Mouse (Mus musculus) erythroblast, embryonic 14.5 days (primary cell): ENCODE results near the gene Naaa.

Experiments
- GATA1 ChIP-seq: IDR thresholded peaks from 2 replicates; pipeline ENCODE4 v1.6.1; 2012; ENCODE audit warnings: low read length, inconsistent platforms, mixed read lengths
- TAL1 ChIP-seq: IDR thresholded peaks from 3 replicates; pipeline ENCODE4 v1.6.1; 2012; ENCODE audit warnings: low read length, inconsistent platforms, mixed read lengths

- no peak for TF ChIP-seq GATA1
- TF ChIP-seq TAL1, result no peak
Observed at GRCm38 (mm10) chr5:92256218-92256617, 21.8 kb downstream of the Naaa start, which contains the start of gene Ppef2.
